Mouse (Mus musculus) mouse trophoblast stem cell (cell line): ENCODE results near the gene Scd2.
"Not testable (repeated sequence)": the region's sequence is repeated elsewhere in the genome, so short reads cannot be mapped to it uniquely, and the experiment has no call there.

Source experiments
- in situ Hi-C, 2 experiments: fragments of 300-500 bp; cut with MseI, MboI; formaldehyde crosslinking; loops; 2 replicates in 1 of 2; 3 replicates in 1 of 2; pipeline ENCODE4 v1.15.1; 2025

The Scd2 gene

GRCm38 (mm10) chr19:44267499-44268002 is 25.9 kb upstream of the Scd2 start:
- in situ Hi-C loops = no loop called here

DNA sequence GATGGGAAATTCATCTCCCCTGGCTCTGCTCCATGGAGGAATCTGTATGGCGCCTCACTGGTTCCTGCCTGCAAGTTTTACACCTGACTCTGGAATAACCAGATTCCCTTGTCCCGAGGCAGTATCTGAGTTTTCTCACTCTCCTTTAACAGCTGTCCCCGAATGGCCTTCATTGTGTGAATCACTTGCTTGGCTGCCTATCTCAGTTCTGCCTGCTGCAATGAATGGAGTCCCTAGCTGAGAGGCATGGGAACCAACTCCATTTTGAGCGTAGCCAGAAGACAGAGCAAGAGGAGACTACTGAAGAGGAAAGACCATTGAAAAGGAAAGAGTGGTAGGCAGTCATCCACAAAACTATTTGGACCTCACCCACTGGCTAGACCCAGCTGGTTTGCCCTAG is 19.8 kb upstream of the Scd2 start:
- in situ Hi-C loops = no loop called here

GRCm38 (mm10) chr19:44274452-44274851 is 19.0 kb upstream of the Scd2 start:
- in situ Hi-C loops = no loop called here

DNA sequence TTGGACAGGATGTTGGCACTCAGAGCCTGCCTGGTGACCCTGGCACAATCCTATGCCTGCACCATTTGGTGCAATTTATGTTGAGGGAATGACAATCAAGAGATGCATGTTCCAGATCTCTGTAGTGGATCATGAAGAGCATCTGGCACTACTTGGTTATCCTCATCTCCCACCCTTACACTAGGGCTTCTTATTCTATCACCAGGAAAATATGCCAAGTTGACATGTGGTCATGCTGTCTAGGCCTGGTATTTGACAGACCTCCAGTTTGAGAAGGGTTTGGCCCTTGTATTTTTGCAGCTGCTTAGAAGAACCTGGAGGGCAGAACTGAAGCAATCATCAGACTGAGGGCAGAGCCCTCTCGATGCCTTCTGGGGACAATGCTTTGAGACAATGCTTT is 18.1 kb upstream of the Scd2 start:
- in situ Hi-C loops = no loop called here

GRCm38 (mm10) chr19:44276861-44277260 is 16.6 kb upstream of the Scd2 start:
- in situ Hi-C loops = no loop called here

- in situ Hi-C loops = no loop called here
Observed at GRCm38 (mm10) chr19:44277931-44278330, 15.5 kb upstream of the Scd2 start.

- in situ Hi-C loops = no loop called here
Observed at GRCm38 (mm10) chr19:44280755-44281154, 12.7 kb upstream of the Scd2 start.

DNA sequence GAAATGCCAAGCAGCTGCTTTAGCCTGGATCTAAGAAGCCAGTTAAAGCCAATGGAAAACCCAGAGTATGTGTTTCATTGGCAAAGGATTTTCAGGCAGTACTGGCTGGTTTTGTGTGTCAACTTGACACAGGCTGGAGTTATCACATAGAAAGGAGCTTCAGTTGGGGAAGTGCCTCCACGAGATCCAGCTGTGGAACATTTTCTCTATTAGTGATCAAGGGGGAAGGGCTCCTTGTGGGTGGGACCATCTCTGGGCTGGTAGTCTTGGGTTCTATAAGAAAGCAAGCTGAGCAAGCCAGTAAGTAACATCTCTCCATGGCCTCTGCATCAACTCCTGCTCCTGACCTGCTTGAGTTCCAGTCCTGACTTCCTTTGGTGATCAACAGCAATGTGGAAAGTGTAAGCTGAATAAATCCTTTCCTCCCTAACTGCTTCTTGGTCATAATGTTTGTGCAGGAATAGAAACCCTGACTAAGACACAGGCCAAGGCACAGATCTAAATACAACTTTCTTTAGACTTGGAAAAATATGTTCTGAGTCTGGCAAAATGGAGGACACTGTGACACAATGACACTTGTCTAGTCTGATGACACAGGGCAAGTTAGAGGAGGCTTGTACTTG is 11.5 kb upstream of the Scd2 start:
- in situ Hi-C loops = not testable (repeated sequence)

DNA sequence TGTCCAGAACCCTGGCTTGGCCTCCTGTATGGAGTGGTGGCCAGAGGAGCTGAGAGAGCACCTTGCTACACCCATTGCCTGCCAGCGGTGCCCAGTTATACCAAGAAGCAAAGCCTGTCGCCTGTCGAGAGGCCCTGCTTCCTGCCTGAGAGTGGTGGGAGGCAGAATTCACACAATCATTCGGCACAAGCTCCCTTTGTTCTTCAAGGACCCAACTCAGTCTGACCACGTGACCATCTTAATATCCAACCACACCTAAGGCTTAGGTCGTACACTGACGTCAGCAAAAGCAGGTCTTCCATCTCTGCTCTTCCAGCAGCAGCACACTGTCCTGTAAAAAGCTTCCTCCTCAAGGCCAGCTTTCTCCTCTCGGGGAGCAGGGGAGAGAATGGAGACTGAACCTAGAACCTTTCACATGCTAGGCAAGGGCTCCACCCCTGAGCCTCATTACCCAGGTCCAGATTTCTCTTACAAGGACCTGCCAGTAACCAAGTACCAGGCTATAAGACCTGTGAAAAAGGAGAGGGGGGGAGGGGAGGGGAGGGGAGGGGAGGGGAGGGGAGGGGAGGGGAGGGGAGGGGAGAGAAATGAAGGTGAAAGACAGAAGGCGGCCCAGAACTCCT is 10.8 kb upstream of the Scd2 start:
- in situ Hi-C loops = no loop called here

GRCm38 (mm10) chr19:44283157-44284024 is 10.1 kb upstream of the Scd2 start:
- in situ Hi-C loops = no loop called here

GRCm38 (mm10) chr19:44284025-44284695 is 9.3 kb upstream of the Scd2 start:
- in situ Hi-C loops = no loop called here

DNA sequence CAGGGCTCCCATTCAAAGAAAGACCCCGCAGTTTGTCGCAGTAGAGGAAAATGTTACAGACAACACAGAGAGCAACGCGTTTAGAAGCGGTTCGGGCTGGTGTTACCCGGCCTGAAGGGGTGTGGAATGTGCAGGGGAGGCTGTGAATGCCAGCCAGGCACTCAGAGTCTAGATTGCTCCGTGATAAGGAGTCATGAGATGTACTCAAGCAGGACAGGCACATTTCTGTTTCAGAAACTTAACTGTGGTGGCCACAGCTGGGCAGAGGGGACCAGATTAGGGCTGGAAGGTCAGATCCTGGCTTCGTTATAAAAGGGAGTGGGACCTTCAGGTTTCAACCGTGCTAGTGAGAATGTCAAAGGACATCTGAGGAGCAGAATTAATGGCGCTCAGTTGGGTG is 8.8 kb upstream of the Scd2 start:
- in situ Hi-C loops = no loop called here

DNA sequence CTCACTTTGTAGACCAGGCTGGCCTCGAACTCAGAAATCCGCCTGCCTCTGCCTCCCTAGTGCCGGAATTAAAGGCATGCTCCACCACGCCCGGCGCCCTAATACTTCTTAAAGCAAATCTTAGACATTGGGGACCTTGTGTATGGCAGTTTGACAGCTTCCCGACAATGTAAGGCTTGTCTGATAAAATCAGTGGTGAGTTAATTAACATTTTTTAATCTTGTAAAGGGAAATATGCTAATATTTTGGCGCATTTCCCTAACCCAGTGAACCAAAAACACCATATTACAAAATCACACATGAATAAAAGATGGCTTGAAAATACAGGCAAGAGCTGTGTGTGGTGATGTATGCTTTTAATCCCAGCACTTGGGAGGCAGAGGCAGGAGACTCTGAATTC is 7.9 kb upstream of the Scd2 start:
- in situ Hi-C loops = no loop called here

GRCm38 (mm10) chr19:44286109-44286508 is 7.4 kb upstream of the Scd2 start:
- in situ Hi-C loops = no loop called here

DNA sequence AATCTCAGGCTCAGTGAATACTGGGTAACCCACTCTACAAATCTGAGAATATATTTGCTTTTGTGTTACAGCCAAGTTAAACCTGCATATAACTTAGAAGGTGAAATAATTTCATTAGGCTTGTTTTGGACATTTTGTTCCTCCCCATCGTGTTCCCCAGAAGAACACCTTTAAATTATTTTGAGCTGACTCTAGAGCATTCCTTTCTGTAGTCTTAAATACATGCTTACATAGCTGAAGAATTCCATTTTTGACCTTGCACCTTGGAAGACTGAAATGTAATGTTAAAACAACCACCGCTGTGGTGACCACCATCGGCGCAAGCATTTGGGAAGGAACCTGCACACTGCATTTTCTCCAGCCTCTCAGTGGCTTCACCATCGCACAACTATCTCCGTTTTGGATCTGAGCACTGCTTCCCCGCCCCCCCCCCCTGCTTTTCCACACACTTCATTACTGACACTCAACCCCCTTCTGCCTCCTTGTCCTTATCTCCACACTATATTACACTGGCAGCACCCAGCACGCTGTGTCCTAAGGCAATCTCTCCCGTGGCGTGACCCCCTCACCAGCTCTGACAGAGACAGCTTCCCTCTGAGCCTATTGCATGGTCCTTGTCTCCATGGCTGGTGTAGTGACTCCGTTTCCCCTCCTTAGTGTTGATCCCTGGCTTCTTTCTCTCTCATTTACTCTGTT is 5.9 kb upstream of the Scd2 start:
- in situ Hi-C loops = no loop called here

DNA sequence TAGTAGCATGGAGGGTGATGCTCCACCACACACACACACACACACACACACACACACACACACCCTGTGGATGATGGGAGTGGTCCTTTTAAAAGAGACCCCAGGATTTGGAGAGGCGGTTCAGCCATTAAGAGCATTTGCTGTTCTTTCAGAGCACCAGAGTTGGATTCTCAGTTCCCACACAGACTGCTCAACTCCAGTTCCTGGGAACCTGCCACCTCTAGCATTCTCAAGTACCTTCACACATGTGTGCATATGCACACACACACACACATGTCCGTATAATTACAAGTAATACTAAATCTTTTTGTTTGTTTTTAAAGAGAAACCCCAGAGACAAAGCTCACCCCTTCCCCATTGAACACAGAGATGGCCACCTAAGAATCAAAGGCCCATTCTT is 1.4 kb upstream of the Scd2 start:
- in situ Hi-C loops = no loop called here

- in situ Hi-C loops = no loop called here
Observed at GRCm38 (mm10) chr19:44292483-44292882, 991 bp upstream of the Scd2 start.

DNA sequence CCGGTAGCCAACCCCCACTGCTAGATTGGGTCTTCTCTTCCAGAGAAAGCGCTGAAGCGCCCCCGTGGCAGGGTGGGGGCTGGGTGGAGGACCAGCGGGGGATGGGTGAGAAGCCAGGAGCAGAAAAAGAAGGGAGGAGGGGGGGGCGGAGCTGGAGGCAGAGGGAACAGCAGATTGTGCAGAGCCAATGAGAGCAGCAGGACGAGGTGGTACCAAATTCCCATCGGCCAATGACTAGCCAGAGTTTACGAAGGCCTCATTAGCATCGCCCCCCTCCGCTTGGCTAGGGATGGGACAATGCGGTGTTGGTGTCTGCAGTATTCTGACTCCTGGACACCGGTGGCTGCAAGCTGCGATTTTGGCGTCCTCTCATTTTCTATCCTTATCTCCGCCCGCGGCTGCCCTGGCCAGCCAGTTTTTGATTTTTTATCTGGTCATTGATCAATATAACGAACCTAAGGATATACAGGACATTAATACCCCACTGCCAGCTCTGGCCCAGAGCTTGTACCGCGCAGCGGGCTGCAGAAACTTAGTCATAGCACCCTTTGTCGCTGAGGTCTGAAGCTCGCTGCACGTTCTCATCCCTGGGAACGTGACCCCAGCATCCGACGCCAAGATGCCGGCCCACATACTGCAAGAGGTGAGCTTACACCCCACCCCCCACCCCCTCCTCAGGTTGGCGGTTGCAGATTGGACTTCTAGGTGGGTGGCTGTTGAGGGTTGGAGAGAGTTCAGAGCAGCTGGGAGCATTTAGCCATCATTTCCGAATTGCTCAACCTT is 486 bp downstream of the Scd2 start:
- in situ Hi-C loops = no loop called here

DNA sequence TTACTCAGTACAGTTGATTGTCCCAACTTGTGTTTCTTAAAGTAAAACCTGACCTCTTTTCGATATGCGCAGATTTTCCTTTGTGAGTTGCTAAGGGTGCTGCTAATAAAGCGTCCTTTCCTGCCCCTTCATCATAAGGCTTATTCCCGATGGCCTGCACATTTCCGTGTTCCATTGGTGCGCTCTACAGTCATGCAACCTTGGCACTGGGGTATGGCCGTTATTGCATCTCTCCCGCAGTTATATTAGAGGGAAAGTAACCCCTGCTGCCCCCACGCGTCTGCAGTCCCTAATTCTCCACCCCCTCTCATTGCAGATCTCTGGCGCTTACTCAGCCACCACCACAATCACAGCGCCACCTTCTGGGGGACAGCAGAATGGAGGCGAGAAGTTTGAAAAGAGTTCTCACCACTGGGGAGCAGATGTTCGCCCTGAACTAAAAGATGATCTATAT is 1.1 kb downstream of the Scd2 start:
- in situ Hi-C loops = loop anchor here (5.0 kb wide), 2 partner anchors 37 to 47 kb away; no protein-coding TSS in a partner anchor

GRCm38 (mm10) chr19:44295251-44295650 is 1.8 kb downstream of the Scd2 start:
- in situ Hi-C loops = loop anchor here (5.0 kb wide), 2 partner anchors 38 to 48 kb away; no protein-coding TSS in a partner anchor
